Mouse (Mus musculus) lung, embryonic 16.5 days (tissue): ENCODE measurements at regions not wholly inside any gene's neighbourhood (a gene's known extent, or its start where the extent isn't known, plus 50 kb on each side); places are given as distances from the start of the nearest gene placed in this dataset.
"Not testable (repeated sequence)": the region's sequence is repeated elsewhere in the genome, so short reads cannot be mapped to it uniquely, and the experiment has no call there.

ENCODE experiments used
- ATAC-seq: fragments of 200-750 bp; cut with Nextera tagmentation; 2 replicates; pipeline ENCODE4 v1.8.0; 2017; ENCODE audit warnings: low read depth, mild to moderate bottlenecking, moderate library complexity
- H3K27ac ChIP-seq: fragments of 300-500 bp; sonication (generic); 2 replicates; pipeline ENCODE4 v1.5.1; 2014; ENCODE audit warnings: mild to moderate bottlenecking, control low read depth, low read length
- H3K27me3 ChIP-seq: fragments of 300-500 bp; sonication (generic); 2 replicates; pipeline ENCODE4 v1.6.1; 2014; ENCODE audit warnings: low read depth, low read length, mixed read lengths; ENCODE audit not compliant: control insufficient read depth, insufficient read depth
- H3K36me3 ChIP-seq: fragments of 300-500 bp; sonication (generic); 2 replicates; pipeline ENCODE4 v1.6.1; 2014; ENCODE audit warnings: low read length; ENCODE audit not compliant: control insufficient read depth, insufficient read depth
- H3K4me1 ChIP-seq: fragments of 300-500 bp; sonication (generic); replicated peaks from 2 replicates; pipeline ENCODE4 v1.6.1; 2014; ENCODE audit warnings: low read length, mixed read lengths; ENCODE audit not compliant: control insufficient read depth, insufficient read depth
- H3K4me2 ChIP-seq: fragments of 300-500 bp; sonication (generic); 2 replicates; pipeline ENCODE4 v1.6.1; 2014; ENCODE audit warnings: low read depth, low read length, control low read depth
- H3K4me3 ChIP-seq: fragments of 300-500 bp; sonication (generic); 2 replicates; pipeline ENCODE4 v1.5.1; 2014; ENCODE audit warnings: mild to moderate bottlenecking, low read length, control low read depth
- H3K9ac ChIP-seq: fragments of 300-500 bp; sonication (generic); 2 replicates; pipeline ENCODE4 v1.6.1; 2014; ENCODE audit warnings: low read length, control low read depth
- H3K9me3 ChIP-seq: fragments of 300-500 bp; sonication (generic); 2 replicates; pipeline ENCODE4 v1.6.1; 2016; ENCODE audit warnings: low read length; ENCODE audit not compliant: control insufficient read depth
- WGBS: fragments of 180-500 bp; shearing (Covaris S2); extraction: QIAGEN DNeasy Blood & Tissue Kit; methylation state at CpG from one replicate; pipeline ENCODE4 v1.1.7; 2014; 5-methylcytosine and 5-hydroxymethylcytosine counted together

- ATAC-seq = peak; percentile 36; the same call in 1 of the 2 replicates
- no peak overlapping the region for H3K4me2 ChIP-seq
- H3K27me3 ChIP-seq = no peaks in the 10 kb centered on the region
Measured at GRCm38 (mm10) chr14:87215099-87215498, 74.1 kb upstream of the Diaph3 start.

DNA sequence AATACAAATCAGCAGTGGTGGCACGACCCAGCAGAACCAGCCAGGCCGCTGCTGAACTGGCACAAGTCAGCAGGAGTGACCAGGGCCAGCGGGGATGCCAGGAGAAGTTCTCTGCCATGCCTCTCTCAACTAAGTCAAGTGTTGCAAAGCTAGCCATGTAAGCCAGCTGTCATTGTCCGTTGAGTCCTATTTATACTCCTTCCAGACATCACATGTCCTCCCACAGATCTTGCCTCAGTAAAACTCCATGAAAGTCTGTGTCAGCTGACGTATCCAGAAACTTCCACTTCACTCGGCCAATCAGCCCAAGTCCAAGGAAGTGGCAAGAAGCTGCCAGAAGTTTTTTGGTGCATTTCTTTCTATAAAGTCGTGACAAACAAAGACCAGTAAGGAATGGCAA, 76.0 kb upstream of the Diaph3 start:
- no peaks in the 10 kb centered on the region for H3K9me3 ChIP-seq
- no peak overlapping the region for H3K27ac ChIP-seq
- H3K27me3 ChIP-seq = no peaks in the 10 kb centered on the region
- H3K4me1 ChIP-seq = no peaks in the 10 kb centered on the region
- no peaks in the 10 kb centered on the region for H3K36me3 ChIP-seq
- H3K9ac ChIP-seq = no peak overlapping the region
- no peak overlapping the region for H3K4me3 ChIP-seq
- no peak overlapping the region for H3K4me2 ChIP-seq
- 63% methylated on average over 7 of the region's 7 CpGs for WGBS
- ATAC-seq = no peak

More at GRCm38 (mm10) chr14:87215099-87215498, 74.1 kb upstream of the Diaph3 start:
- 19% methylated on average over 2 of the region's 2 CpGs for WGBS
- Histone ChIP-seq H3K4me3 (no peak overlapping the region), H3K4me1 (no peaks in the 10 kb centered on the region), H3K9ac (no peak overlapping the region), H3K9me3 (no peaks in the 10 kb centered on the region), H3K27ac (no peak overlapping the region), H3K36me3 (no peaks in the 10 kb centered on the region)

DNA sequence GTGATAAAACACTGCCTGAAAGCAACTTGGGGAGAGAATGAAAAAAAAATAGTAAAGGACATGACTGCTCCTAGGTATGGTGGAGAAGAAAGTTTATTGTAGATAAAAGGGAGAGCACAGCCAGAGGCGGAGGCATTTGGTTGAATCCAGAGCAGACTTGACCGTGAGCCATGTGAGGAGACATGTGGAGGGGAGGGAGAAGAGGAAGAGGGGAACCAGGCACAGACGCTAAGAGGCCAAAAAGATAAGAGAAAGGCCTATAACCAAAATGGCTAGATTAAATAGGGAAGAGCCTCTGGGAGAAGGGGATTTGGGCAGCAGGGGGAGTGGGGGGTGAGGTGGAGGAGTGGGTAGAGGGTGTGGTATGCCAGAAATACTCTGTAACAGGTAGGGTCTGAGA, 78.9 kb upstream of the Diaph3 start:
- no peak for ATAC-seq

DNA sequence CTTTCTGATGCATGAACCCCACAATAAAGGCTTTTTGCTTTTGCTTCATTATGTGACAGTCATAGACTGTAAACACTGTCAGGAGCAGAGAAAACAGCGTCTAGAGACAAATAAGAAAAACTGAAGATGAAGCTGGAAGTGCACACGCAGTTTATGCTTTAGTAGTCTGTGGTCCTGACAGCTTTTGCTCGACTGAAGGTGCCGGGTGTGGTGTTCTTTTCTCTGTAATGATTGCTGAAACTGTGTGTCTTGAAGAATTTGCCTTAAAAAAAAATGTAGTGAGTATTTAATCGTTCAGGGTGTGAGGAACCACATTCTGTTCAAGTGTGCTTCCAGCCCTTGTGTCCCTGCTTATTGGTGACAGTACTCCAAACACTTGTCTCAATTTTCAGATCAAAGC, 83.8 kb upstream of the Diaph3 start:
- H3K27me3 ChIP-seq = no peaks in the 10 kb centered on the region
- no peak for ATAC-seq

More for the DNA sequence above, 78.9 kb upstream of the Diaph3 start:
- WGBS = 75% methylated on average over 3 of the region's 3 CpGs
- Histone ChIP-seq H3K36me3 (no peaks in the 10 kb centered on the region), H3K9me3 (no peaks in the 10 kb centered on the region), H3K4me1 (no peaks in the 10 kb centered on the region), H3K4me2 (no peak overlapping the region), H3K27me3 (no peaks in the 10 kb centered on the region), H3K27ac (no peak overlapping the region), H3K9ac (no peak overlapping the region), H3K4me3 (no peak overlapping the region)

DNA sequence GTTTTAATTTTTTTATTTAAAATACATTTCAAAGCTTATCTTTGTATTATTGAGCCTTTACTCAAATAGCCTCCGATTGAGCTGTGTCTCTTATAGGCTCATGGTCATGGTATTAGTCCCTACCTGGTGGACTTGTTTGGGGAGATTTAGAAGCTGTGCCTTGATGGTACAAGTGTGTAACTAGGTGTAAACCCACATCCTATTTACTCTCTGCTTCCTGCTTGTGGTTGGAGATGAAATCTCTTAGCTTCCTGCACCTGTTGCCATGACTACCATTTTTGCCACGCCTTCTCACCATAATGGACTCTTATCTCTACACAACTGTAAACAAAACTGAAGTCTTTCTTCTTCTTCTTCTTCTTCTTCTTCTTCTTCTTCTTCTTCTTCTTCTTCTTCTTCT, 108.2 kb upstream of the Diaph3 start:
- Histone ChIP-seq H3K27me3 (no peaks in the 10 kb centered on the region), H3K9ac (no peak overlapping the region), H3K9me3 (no peaks in the 10 kb centered on the region), H3K36me3 (no peaks in the 10 kb centered on the region), H3K4me1 (no peaks in the 10 kb centered on the region), H3K27ac (no peak overlapping the region), H3K4me3 (no peak overlapping the region), H3K4me2 (no peak overlapping the region)
- 78% methylated on average over 2 of the region's 2 CpGs for WGBS
- no peak for ATAC-seq

More for the DNA sequence above, 83.8 kb upstream of the Diaph3 start:
- Histone ChIP-seq H3K4me3 (no peak overlapping the region), H3K4me2 (no peak overlapping the region), H3K9me3 (0 out of 2 replicates have a peak, but pooled peaks cover 4% of the 10 kb centered on the region), H3K4me1 (no peaks in the 10 kb centered on the region), H3K9ac (no peak overlapping the region), H3K36me3 (no peaks in the 10 kb centered on the region), H3K27ac (no peak overlapping the region)
- WGBS = 53% methylated on average over 5 of the region's 5 CpGs

DNA sequence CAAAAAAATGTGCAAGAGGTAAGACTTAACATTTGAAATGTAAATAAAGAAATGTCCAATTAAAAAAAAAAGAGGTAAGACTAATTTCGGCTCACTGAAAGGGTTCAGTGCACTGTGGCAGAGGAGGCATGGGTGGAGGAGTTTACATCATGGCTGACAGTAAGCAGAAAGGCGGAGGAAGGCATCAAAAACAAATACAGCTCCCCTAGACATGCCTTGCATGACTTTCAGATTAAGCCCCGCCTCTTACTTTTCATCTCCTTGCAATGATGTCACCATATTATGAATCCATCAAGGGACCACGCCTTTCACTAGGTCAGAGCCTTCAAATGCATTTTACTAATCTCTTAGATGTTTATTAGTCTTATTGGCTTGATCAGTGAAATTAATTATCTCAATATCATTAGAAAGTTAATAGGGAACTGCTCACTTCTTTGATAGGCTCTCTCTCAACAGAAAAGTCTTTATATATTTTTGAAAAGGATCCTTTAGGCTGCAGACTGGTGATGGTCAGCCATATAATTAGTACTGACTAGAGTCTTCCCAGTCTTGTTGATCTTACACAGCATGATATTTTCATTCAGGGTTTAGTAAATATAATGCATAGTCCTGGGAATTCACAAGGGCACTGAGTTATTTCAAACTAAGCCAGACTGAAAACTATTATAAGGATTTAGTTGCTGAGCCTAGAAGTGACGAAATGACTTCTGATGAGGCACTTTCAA, 114.6 kb upstream of the Diaph3 start:
- Histone ChIP-seq H3K9me3 (no peaks in the 10 kb centered on the region), H3K4me3 (no peak overlapping the region), H3K36me3 (no peaks in the 10 kb centered on the region), H3K27ac (no peak overlapping the region), H3K9ac (no peak overlapping the region), H3K4me1 (no peaks in the 10 kb centered on the region), H3K4me2 (no peak overlapping the region), H3K27me3 (no peaks in the 10 kb centered on the region)
- 77% methylated on average over 5 of the region's 5 CpGs for WGBS
- ATAC-seq = no peak

DNA sequence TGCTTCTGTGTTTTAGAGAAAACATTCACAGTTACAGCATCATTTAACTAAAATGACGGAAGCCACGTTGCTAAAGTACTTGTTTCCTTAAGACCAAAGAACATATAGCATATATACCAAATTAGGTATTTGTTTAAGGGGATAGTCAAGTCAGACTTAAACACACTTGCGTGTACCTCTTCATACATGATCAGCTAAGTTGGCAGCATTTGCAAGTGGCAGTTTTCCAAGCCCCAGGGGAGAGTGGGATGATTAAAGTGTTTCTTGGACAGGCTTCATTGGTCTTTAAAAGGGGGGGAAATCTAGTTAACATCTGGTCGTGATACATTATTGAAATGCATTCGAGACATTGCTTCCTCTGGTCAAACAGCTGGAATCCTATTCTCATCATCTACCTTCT, 120.7 kb upstream of the Diaph3 start:
- H3K9ac ChIP-seq = no peak overlapping the region
- H3K4me1 ChIP-seq = no peaks in the 10 kb centered on the region
- no peak for ATAC-seq
- no peak overlapping the region for H3K4me2 ChIP-seq
- no peak overlapping the region for H3K4me3 ChIP-seq
- H3K27ac ChIP-seq = no peak overlapping the region
- H3K36me3 ChIP-seq = no peaks in the 10 kb centered on the region
- 50% methylated on average over 5 of the region's 5 CpGs for WGBS
- no peaks in the 10 kb centered on the region for H3K9me3 ChIP-seq
- no peaks in the 10 kb centered on the region for H3K27me3 ChIP-seq

DNA sequence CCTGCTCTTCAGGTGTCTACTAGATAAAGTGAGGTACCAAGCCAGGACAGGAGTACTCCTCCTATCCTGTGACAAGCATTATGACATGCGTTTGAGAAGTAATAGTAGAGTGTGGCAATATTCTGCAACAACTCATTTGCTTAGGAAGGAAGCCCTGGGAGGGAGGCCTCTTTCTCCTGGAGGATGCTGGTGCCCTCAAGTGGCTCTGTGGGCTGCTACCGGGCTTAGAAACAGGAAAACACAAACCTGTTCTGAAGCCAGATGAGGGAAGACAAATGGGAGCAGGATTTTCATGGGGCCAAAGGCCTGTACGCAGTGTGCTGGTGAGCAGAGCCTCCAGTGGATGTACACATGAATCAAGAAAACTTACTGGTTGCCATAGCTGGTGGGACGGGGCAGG, 123.8 kb upstream of the Diaph3 start:
- no peak overlapping the region for H3K4me2 ChIP-seq
- H3K27ac ChIP-seq = no peak overlapping the region
- no peaks in the 10 kb centered on the region for H3K27me3 ChIP-seq
- WGBS = 79% methylated on average over 4 of the region's 4 CpGs
- H3K4me3 ChIP-seq = no peak overlapping the region
- no peaks in the 10 kb centered on the region for H3K9me3 ChIP-seq
- no peaks in the 10 kb centered on the region for H3K36me3 ChIP-seq
- no peak for ATAC-seq
- H3K4me1 ChIP-seq = no peaks in the 10 kb centered on the region
- H3K9ac ChIP-seq = no peak overlapping the region

DNA sequence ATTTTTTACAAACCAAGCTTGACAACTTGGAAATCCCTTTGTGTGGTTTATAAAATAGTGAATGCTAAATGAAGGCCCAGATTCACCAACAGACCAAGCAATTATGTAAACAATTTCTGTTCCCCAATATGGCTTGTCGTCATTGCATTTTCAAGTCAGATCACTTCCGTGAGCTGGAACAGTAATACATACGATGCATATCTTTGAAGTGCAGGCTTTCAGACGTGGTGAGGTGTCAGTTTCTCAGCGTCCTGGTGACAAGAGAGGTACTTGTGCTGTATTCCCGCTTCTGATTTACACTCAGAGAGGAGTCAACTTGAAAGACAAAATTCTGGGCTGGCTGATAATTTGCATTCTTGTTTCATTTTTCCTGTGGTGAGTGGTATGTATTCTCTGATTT, 125.3 kb upstream of the Diaph3 start:
- WGBS = 19% methylated on average over 6 of the region's 6 CpGs
- Histone ChIP-seq H3K9me3 (no peaks in the 10 kb centered on the region), H3K27me3 (no peaks in the 10 kb centered on the region), H3K4me1 (no peaks in the 10 kb centered on the region), H3K9ac (no peak overlapping the region), H3K4me3 (no peak overlapping the region), H3K27ac (no peak overlapping the region), H3K36me3 (no peaks in the 10 kb centered on the region), H3K4me2 (no peak overlapping the region)
- ATAC-seq = no peak

- H3K36me3 ChIP-seq, H3K27me3 ChIP-seq, H3K9ac ChIP-seq, H3K9me3 ChIP-seq, H3K4me1 ChIP-seq, H3K4me3 ChIP-seq, H3K4me2 ChIP-seq: not testable (repeated sequence)
- WGBS = 84% methylated on average over 8 of the region's 8 CpGs
- ATAC-seq = peak; percentile 46
- peak overlapping the region; percentile 75 for H3K27ac ChIP-seq
Measured at GRCm38 (mm10) chr14:87289266-87289665, 127.2 kb upstream of the Tdrd3 start.
